Mouse (Mus musculus) MN1 (cell line): ENCODE measurements around the gene Vav2.

Experiments
- DNase-seq: peaks from one replicate; pipeline ENCODE4 v3.0.0-alpha.2; 2016; ENCODE audit warnings: low spot score

Gene Vav2

GRCm38 (mm10) chr2:27426855-27427457 is at the start of gene Vav2:
Gene Vav2, minus strand, starts transcription at chr2:27427033.
- DNase-seq, result peak; percentile 91

- DNase-seq, result peak; percentile 94
Observed at GRCm38 (mm10) chr2:27475495-27476302, 48.9 kb upstream of the Vav2 start.

GRCm38 (mm10) chr2:27474621-27475484 is 48.0 kb upstream of the Vav2 start:
- DNase-seq, result peak; percentile 55

- no peak for DNase-seq
Observed at GRCm38 (mm10) chr2:27473911-27474310, 47.1 kb upstream of the Vav2 start.

- DNase-seq, result no peak
Observed at GRCm38 (mm10) chr2:27473061-27473765, 46.4 kb upstream of the Vav2 start.

GRCm38 (mm10) chr2:27471170-27471584 is 44.3 kb upstream of the Vav2 start:
- DNase-seq, result no peak

GRCm38 (mm10) chr2:27470535-27470934 is 43.7 kb upstream of the Vav2 start:
- DNase-seq, result no peak

- no peak for DNase-seq
Observed at GRCm38 (mm10) chr2:27469991-27470355, 43.1 kb upstream of the Vav2 start.

- no peak for DNase-seq
Observed at GRCm38 (mm10) chr2:27469292-27469990, 42.6 kb upstream of the Vav2 start.

GRCm38 (mm10) chr2:27462901-27463300 is 36.1 kb upstream of the Vav2 start:
- DNase-seq, result no peak

- DNase-seq, result no peak
Observed at GRCm38 (mm10) chr2:27461881-27462660, 35.2 kb upstream of the Vav2 start.

- DNase-seq, result no peak
Observed at GRCm38 (mm10) chr2:27460651-27461050, 33.8 kb upstream of the Vav2 start.

- DNase-seq, result no peak
Observed at GRCm38 (mm10) chr2:27460163-27460562, 33.3 kb upstream of the Vav2 start.

GRCm38 (mm10) chr2:27459735-27460134 is 32.9 kb upstream of the Vav2 start:
- no peak for DNase-seq

GRCm38 (mm10) chr2:27450226-27450625 is 23.4 kb upstream of the Vav2 start:
- DNase-seq, result no peak

- no peak for DNase-seq
Observed at GRCm38 (mm10) chr2:27447782-27448181, 20.9 kb upstream of the Vav2 start.

- DNase-seq, result no peak
Observed at GRCm38 (mm10) chr2:27446812-27447211, 20.0 kb upstream of the Vav2 start.

- no peak for DNase-seq
Observed at GRCm38 (mm10) chr2:27445910-27446309, 19.1 kb upstream of the Vav2 start.

- no peak for DNase-seq
Observed at GRCm38 (mm10) chr2:27443450-27443708, 16.5 kb upstream of the Vav2 start.

- DNase-seq, result peak; percentile 40
Observed at GRCm38 (mm10) chr2:27442708-27443449, 16.0 kb upstream of the Vav2 start.
